Mouse (Mus musculus) heart, embryonic 12.5 days (tissue): ENCODE results near the gene Sh3pxd2b. TPM values are rescaled to one million over a fixed set of nuclear protein-coding genes. Genes with fewer than 3 reads are reported as not detected.

Source experiments
- ATAC-seq: fragments of 200-750 bp; cut with Nextera tagmentation; 2 replicates; pipeline ENCODE4 v1.8.0; 2017; ENCODE audit warnings: moderate TSS enrichment, moderate library complexity; ENCODE audit not compliant: insufficient number of reproducible peaks, low FRiP score
- H3K27ac ChIP-seq: fragments of 300-500 bp; sonication (generic); 2 replicates; pipeline ENCODE4 v1.5.1; 2016; ENCODE audit warnings: mild to moderate bottlenecking, moderate library complexity; ENCODE audit not compliant: poor library complexity, severe bottlenecking
- H3K27me3 ChIP-seq: fragments of 300-500 bp; sonication (generic); replicated peaks from 2 replicates; pipeline ENCODE4 v1.6.1; 2016; ENCODE audit warnings: mild to moderate bottlenecking, moderate library complexity
- H3K36me3 ChIP-seq: fragments of 300-500 bp; sonication (generic); 2 replicates; pipeline ENCODE4 v1.6.1; 2016; ENCODE audit warnings: mild to moderate bottlenecking, moderate library complexity
- H3K4me1 ChIP-seq: fragments of 300-500 bp; sonication (generic); replicated peaks from 2 replicates; pipeline ENCODE4 v1.6.1; 2016; ENCODE audit warnings: mild to moderate bottlenecking
- H3K4me2 ChIP-seq: fragments of 300-500 bp; sonication (generic); 2 replicates; pipeline ENCODE4 v1.6.1; 2016; ENCODE audit warnings: mild to moderate bottlenecking, moderate library complexity
- H3K4me3 ChIP-seq: fragments of 300-500 bp; sonication (generic); 2 replicates; pipeline ENCODE4 v1.5.1; 2016; ENCODE audit warnings: mild to moderate bottlenecking
- H3K9ac ChIP-seq: fragments of 300-500 bp; sonication (generic); 2 replicates; pipeline ENCODE4 v1.6.1; 2016; ENCODE audit warnings: mild to moderate bottlenecking, moderate library complexity
- H3K9me3 ChIP-seq: fragments of 300-500 bp; sonication (generic); replicated peaks from 2 replicates; pipeline ENCODE4 v1.6.1; 2016; ENCODE audit warnings: mild to moderate bottlenecking, moderate library complexity
- WGBS: fragments of 180-500 bp; shearing (Covaris S2); methylation state at CpG from one replicate; pipeline ENCODE4 v1.1.7; 2016; 5-methylcytosine and 5-hydroxymethylcytosine counted together
- polyA plus RNA-seq: library from polyadenylated mRNA; unstranded; fragments of >200 nt; fragmentation: Nextera tagmentation; extraction: Ambion mirVana; gene quantifications from 2 replicates; pipeline ENCODE4 v1.2.1, GENCODE M21; 2016

The Sh3pxd2b gene
- polyA plus RNA-seq, 1 experiment from 2014 or later: 16.5 TPM

- no peaks in the 10 kb centered on the region for H3K9me3 ChIP-seq
- no peak for ATAC-seq
- no peaks in the 10 kb centered on the region for H3K27me3 ChIP-seq
- H3K4me3 ChIP-seq: no peak overlapping the region
- no peaks in the 10 kb centered on the region for H3K36me3 ChIP-seq
- no peak overlapping the region for H3K4me2 ChIP-seq
- no peak overlapping the region for H3K9ac ChIP-seq
- 64% methylated on average over 6 of the region's 6 CpGs for WGBS
- no peak overlapping the region for H3K27ac ChIP-seq
- peaks cover 57% of the 10 kb centered on the region for H3K4me1 ChIP-seq
Measured at GRCm38 (mm10) chr11:32358399-32358798, 10.8 kb downstream of the Sh3pxd2b start.

GRCm38 (mm10) chr11:32359566-32359965 lies 11.9 kb downstream of the Sh3pxd2b start:
- Histone ChIP-seq H3K4me2 (no peak overlapping the region), H3K27me3 (no peaks in the 10 kb centered on the region), H3K4me1 (peaks cover 62% of the 10 kb centered on the region), H3K9me3 (no peaks in the 10 kb centered on the region), H3K27ac (no peak overlapping the region), H3K4me3 (no peak overlapping the region), H3K36me3 (no peaks in the 10 kb centered on the region), H3K9ac (no peak overlapping the region)
- no peak for ATAC-seq
- 77% methylated on average over 4 of the region's 4 CpGs for WGBS

DNA sequence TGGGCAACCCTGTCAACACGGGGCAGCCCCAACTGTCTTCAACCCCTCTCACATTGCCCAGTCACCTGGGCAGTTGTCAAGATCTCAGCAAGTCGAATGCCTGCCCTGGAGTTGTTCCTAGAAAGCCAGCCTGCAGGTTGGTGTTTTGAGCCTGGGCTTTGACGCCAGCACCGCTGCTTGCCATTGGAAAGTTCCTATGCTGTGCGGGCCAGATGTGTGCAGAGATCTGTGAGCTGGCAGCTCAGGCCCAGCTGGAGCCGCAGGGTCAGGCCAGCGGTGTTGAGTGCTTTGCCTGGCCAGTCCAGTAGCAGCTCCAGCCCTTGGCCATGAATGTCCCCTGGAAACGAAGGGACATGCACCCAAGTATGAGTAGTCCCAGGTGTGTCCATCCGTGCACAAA lies 14.2 kb downstream of the Sh3pxd2b start:
- Histone ChIP-seq H3K27me3 (no peaks in the 10 kb centered on the region), H3K4me3 (no peak overlapping the region), H3K27ac (no peak overlapping the region), H3K4me2 (no peak overlapping the region), H3K9me3 (no peaks in the 10 kb centered on the region), H3K4me1 (peaks cover 67% of the 10 kb centered on the region), H3K36me3 (no peaks in the 10 kb centered on the region), H3K9ac (no peak overlapping the region)
- WGBS: 81% methylated on average over 9 of the region's 9 CpGs
- ATAC-seq: no peak

GRCm38 (mm10) chr11:32363188-32363587 lies 15.6 kb downstream of the Sh3pxd2b start:
- no peaks in the 10 kb centered on the region for H3K9me3 ChIP-seq
- no peak overlapping the region for H3K4me2 ChIP-seq
- no peaks in the 10 kb centered on the region for H3K36me3 ChIP-seq
- H3K4me3 ChIP-seq: no peak overlapping the region
- no peak overlapping the region for H3K9ac ChIP-seq
- 0 out of 2 replicates have a peak overlapping the region, but pooled peaks have one; percentile 1 for H3K27ac ChIP-seq
- no peak for ATAC-seq
- H3K4me1 ChIP-seq: peaks cover 66% of the 10 kb centered on the region
- H3K27me3 ChIP-seq: no peaks in the 10 kb centered on the region
- WGBS: 53% methylated on average over 3 of the region's 3 CpGs

DNA sequence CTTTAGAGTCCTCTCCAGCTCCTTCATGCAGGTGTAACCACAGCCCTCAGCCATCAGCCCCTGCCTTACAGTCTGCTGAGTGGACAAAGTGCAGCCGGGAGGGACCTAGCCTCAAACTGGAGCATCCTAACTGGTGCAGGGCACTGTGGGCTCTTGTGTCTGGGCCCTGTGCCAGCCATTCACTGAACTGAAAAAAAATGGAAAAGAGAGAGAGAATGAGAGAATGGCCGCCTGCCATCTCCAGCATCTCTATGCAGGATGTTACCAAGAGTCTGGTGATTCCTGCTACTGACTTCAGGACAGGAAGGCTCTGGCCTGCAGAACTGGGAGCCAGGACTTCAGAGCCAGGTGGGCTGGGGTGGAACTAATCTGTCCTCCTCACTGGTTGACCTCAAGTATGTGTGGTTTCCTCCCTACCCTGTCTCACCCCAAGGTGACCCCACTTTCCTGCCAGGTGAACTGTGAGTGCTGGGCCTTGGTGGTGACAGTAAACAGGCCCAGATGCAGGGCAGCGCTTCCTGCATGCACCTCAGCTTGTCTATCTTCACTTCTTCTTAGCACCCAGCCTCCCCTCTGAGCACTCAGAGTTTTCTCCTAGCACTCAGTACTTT lies 16.1 kb downstream of the Sh3pxd2b start:
- H3K4me3 ChIP-seq: no peak overlapping the region
- no peaks in the 10 kb centered on the region for H3K9me3 ChIP-seq
- H3K27ac ChIP-seq: 0 out of 2 replicates have a peak overlapping the region, but pooled peaks have one; percentile 1
- 33% methylated on average over 3 of the region's 3 CpGs for WGBS
- peak overlapping the region; percentile 35; the same call in 1 of the 2 replicates for H3K9ac ChIP-seq
- H3K4me2 ChIP-seq: no peak overlapping the region
- no peaks in the 10 kb centered on the region for H3K27me3 ChIP-seq
- no peak; the same call in 1 of the 2 replicates for ATAC-seq
- H3K4me1 ChIP-seq: peaks cover 66% of the 10 kb centered on the region
- H3K36me3 ChIP-seq: no peaks in the 10 kb centered on the region

GRCm38 (mm10) chr11:32364375-32364774 lies 16.8 kb downstream of the Sh3pxd2b start:
- Histone ChIP-seq H3K27ac (no peak overlapping the region), H3K9ac (peak overlapping the region; percentile 35; the same call in 1 of the 2 replicates)
- WGBS: 72% methylated on average over 7 of the region's 7 CpGs

GRCm38 (mm10) chr11:32365498-32365897 lies 17.9 kb downstream of the Sh3pxd2b start:
- no peak overlapping the region for H3K27ac ChIP-seq
- peaks cover 59% of the 10 kb centered on the region for H3K4me1 ChIP-seq
- WGBS: 74% methylated on average over 4 of the region's 4 CpGs
- H3K9me3 ChIP-seq: no peaks in the 10 kb centered on the region
- H3K27me3 ChIP-seq: no peaks in the 10 kb centered on the region
- H3K4me2 ChIP-seq: no peak overlapping the region
- no peak for ATAC-seq
- H3K36me3 ChIP-seq: peaks cover 3% of the 10 kb centered on the region; the same call in 1 of the 2 replicates
- no peak overlapping the region for H3K4me3 ChIP-seq
- H3K9ac ChIP-seq: no peak overlapping the region

More at GRCm38 (mm10) chr11:32364375-32364774, 16.8 kb downstream of the Sh3pxd2b start:
- Histone ChIP-seq H3K4me1 (peaks cover 66% of the 10 kb centered on the region), H3K4me3 (no peak overlapping the region), H3K9me3 (no peaks in the 10 kb centered on the region), H3K4me2 (no peak overlapping the region), H3K27me3 (no peaks in the 10 kb centered on the region), H3K36me3 (peaks cover 2% of the 10 kb centered on the region; the same call in 1 of the 2 replicates)
- ATAC-seq: no peak

GRCm38 (mm10) chr11:32367056-32367455 lies 19.4 kb downstream of the Sh3pxd2b start:
- 76% methylated on average over 2 of the region's 2 CpGs for WGBS
- Histone ChIP-seq H3K4me3 (no peak overlapping the region), H3K4me2 (no peak overlapping the region), H3K36me3 (peaks cover 12% of the 10 kb centered on the region), H3K9ac (no peak overlapping the region), H3K4me1 (peaks cover 43% of the 10 kb centered on the region), H3K9me3 (no peaks in the 10 kb centered on the region), H3K27me3 (no peaks in the 10 kb centered on the region), H3K27ac (no peak overlapping the region)
- no peak for ATAC-seq

GRCm38 (mm10) chr11:32368986-32369385 lies 21.4 kb downstream of the Sh3pxd2b start:
- Histone ChIP-seq H3K9ac (no peak overlapping the region), H3K36me3 (peaks cover 30% of the 10 kb centered on the region), H3K27me3 (no peaks in the 10 kb centered on the region), H3K4me3 (no peak overlapping the region), H3K4me1 (peaks cover 30% of the 10 kb centered on the region), H3K4me2 (no peak overlapping the region), H3K27ac (no peak overlapping the region), H3K9me3 (no peaks in the 10 kb centered on the region)
- ATAC-seq: no peak
- WGBS: 87% methylated on average over 3 of the region's 3 CpGs

DNA sequence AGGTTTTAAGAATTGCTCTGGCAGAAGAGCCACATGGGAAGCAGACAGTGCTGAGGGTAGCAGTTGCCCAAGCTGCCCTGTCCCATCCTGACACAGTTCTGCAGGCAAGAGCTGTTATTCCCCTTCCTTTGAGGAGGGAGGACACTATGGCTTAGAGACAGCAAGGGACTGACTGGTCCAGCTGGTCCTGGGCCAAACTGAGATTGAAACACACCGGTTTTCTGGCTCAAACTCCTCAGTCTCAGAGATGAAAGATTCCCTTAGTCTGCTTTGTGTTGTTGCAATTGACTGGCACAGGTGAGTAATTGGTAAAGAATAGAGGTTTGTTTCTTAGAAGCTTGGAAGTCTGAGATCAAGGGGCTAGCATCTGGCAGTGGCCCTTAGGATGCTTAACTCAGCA lies 23.3 kb downstream of the Sh3pxd2b start:
- Histone ChIP-seq H3K4me2 (no peak overlapping the region), H3K36me3 (peaks cover 47% of the 10 kb centered on the region), H3K9me3 (no peaks in the 10 kb centered on the region), H3K9ac (no peak overlapping the region), H3K27me3 (no peaks in the 10 kb centered on the region), H3K27ac (no peak overlapping the region), H3K4me3 (no peak overlapping the region), H3K4me1 (peaks cover 16% of the 10 kb centered on the region)
- 83% methylated on average over 1 of the region's 1 CpGs for whole genome bisulfite sequencing
- no peak for ATAC-seq

DNA sequence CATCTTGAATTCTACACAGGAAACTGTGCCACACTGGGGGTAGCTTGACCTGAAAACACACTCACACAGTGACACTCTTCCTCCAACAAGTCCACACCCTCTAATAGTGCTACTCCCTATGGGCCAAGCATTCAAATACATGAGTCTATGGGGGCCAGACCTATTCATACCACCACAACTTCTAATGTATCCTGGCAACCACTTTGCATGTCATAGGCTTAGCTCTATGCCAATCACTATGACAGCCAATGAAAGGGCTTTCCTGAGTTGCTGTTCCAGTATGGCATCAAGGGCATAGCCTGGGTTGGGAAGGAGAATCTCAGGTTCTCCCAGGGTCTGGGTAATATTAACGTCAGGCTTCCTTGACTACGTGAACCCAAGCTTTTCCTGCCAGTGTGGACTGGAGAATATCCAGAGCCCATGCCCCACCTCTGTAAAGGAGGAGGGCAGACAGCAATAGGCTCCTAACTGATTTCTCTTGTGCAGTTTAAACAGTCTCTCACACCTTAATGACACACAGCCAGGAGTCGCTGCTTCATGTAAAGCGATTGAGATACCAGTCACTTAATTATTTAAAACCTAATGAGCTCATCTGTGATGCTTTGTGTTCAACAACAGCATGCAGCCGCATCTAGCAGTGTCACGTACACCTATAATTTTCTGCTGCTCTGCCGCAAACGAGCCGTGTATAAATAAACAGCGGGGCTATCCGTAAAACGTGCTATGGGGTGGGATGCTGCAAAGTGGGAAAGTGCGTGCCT lies 25.8 kb downstream of the Sh3pxd2b start:
- no peak overlapping the region for H3K27ac ChIP-seq
- no peaks in the 10 kb centered on the region for H3K4me1 ChIP-seq
- H3K9me3 ChIP-seq: no peaks in the 10 kb centered on the region
- H3K9ac ChIP-seq: no peak overlapping the region
- no peak for ATAC-seq
- no peak overlapping the region for H3K4me3 ChIP-seq
- 83% methylated on average over 13 of the region's 13 CpGs for WGBS
- H3K36me3 ChIP-seq: peaks cover 60% of the 10 kb centered on the region
- H3K27me3 ChIP-seq: no peaks in the 10 kb centered on the region
- no peak overlapping the region for H3K4me2 ChIP-seq
